Mouse (Mus musculus): ENCODE measurements around the gene Csf2. TPM values are rescaled to one million over a fixed set of nuclear protein-coding genes. Genes with fewer than 3 reads are reported as not detected.
A peak's percentile ranks its signal among the peaks of the same experiment; 100 is the strongest.
"Not testable (repeated sequence)": the region's sequence is repeated elsewhere in the genome, so short reads cannot be mapped to it uniquely, and the experiment has no call there.

Gene Csf2
- total RNA-seq (2021): not detected

DNA sequence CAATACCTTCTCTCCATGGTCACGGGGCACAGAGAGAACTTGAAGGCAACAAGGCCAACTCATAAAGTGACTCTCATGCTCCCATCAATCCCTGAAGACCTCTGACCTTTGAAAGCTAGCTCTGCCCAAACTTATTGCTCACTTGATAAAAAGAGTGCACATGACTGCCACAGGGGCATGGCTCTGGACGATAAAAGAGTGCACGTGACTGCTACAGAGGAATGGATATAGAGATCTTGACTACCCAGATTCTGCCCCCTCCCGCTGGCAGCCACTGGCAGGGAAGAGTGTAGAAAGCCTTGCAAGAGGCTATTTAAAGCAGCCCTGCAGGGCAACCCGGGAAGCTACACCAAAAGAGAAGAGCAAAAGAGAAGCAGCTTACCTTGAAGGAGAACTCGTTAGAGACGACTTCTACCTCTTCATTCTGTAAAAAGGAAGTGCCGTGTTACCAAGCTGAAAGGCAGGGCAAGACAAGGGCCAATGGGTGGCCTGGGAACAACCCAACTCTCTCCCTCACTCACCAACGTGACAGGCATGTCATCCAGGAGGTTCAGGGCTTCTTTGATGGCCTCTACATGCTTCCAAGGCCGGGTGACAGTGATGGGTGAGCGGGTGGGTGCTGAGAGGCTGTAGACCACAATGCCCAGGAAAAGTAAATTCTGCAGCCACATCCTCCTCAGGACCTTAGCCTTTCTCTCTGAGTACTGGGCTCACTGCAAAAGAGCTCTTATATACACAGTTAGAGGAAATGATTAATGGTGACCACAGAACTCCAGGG is at the start of gene Csf2:
Gene Csf2 (minus strand): TSS at position 728 of the 778 bp plus-strand sequence.
- no peak for DNase-seq (ENCODE audit: low spot score)
- intact Hi-C loops (cut with DNase I): no loop called here

DNA sequence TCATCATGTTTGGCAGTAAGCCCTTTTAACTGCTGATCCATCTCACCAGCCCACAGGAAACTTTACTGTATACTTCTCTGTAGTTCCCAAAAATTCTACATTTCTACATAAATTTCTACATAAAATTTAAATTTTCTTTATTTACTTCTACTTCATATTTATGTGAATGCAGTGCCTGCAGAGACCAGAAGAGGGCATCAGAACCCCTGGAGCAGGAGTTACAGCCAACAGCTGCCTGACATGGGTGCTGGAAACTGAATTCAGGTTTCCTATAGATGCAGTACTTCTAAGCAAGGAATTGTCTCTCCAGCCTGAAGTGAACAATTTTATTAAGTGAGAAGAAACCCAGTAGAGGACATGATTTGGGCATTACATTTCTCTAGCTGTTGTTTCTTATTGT is 49.3 kb upstream of the Csf2 start:
- intact Hi-C loops (cut with DNase I): no loop called here
- DNase-seq (ENCODE audit: low spot score): no peak

DNA sequence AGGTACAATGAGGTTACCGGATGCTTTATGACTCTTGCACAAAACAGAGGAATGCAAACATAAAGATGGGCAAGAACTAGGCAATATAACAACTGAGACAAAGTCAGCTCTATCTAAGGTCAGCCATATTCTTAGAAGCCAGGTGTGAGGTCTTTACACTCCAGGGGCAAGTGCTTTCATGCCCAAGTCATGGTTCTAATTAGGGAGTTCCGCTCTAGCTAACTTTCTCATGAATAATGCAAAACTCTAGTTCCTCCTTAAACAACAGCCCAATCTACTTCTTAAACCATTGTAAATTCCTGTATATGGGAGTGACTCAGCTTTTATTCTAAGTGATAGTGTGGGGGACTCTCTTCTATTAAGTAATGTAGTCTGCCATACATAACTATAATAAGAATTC is 48.0 kb upstream of the Csf2 start:
- DNase-seq (ENCODE audit: low spot score); intact Hi-C loops (cut with DNase I): not testable (repeated sequence)

DNA sequence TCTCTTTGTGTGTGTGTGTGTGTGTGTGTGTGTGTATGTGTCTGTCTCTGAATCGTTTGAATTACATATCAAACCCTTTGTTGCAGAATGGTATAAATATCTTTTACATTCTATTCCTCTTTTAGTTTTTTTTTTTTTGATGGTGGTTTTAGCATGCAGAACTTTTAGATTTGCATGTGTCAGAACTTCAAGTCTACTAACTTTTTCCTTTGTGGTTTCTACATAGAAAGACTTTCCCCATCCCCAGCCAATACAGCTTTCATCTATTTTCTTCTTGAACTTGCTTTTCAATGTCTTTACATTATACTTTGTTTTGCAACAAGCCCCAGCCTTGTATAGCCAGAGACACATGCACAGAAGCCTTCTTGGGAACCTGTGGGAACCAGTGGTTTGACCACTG is 47.3 kb upstream of the Csf2 start:
- intact Hi-C loops (cut with DNase I): no loop called here
- no peak for DNase-seq (ENCODE audit: low spot score)

DNA sequence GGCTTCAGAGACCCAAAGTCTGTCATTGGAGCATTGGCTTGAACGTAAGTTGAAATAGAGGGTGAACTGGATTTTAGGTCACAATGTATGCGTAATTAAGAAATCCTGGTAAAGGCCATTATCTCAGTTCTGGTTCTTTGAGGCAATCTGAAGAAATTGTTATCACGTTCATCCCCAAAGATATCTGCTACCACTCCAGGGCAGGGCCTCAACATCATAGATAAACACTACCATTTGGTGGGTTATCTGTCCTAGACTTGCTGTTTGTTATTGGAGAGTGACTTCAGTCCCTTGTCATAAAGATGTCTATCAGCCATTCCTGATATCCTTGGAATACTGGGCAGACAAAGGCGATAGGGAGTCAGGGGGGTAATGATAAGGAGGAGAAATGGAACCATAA is 46.5 kb upstream of the Csf2 start:
- intact Hi-C loops (cut with DNase I): no loop called here
- DNase-seq (ENCODE audit: low spot score): no peak

DNA sequence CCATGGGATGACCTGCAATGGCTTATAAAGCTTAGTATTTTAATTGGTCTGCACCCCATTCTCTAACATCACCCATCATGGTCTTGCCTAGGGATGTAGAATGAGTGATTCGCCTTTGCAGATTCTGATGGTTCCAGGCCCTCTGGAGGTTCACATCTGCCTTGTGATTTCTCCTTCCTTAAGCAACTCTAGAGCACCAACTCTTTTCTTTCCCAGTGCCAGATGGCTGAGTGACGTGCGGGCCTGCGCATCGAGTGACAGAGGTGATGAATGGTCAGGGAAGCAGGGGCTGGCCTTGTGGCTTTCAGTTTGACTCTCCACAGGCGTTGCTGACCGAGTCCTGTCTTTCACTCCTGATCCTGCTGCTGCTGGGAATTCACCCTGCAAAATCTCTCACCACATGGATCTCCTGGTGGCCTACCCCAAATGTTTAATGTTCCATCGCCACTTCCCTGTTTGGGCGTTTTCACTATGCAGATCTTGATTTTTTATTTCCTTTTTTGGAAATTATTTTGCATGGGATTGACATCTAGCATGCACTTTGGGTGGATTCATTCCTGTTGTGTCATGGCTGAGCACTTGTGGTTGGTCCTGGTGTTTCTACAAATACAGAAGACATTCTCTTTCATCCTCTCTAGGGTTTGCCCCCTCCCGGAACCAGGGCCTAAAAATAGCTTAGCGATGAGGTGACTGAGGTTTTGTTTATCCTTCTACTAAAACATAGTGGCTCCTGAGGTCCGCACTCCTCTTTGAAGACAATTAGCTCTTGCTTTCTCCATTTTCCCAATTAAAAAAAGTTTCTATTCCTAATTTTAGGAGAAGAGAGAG is 44.7 kb upstream of the Csf2 start:
- no peak for DNase-seq (ENCODE audit: low spot score)
- intact Hi-C loops (cut with DNase I): no loop called here

DNA sequence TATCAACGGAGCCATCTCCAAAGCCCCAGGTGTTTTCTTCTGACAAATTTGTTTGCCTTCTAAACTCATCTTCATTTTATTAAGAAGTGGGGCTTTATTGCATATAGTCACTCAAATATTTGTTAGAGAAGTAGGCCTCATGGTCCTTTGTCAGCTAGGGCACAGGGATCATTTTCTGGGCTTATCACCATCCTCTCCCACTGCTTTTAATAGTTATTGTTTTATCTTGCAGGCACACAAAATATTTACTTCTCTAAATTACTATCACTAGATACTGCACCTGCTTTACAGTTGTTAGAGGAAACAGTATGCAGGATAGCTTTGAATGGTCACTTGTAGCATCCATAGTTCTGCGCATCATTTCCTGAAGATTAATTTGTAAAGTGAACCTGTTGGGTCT is 42.7 kb upstream of the Csf2 start:
- intact Hi-C loops (cut with DNase I): no loop called here
- DNase-seq (ENCODE audit: low spot score): no peak

DNA sequence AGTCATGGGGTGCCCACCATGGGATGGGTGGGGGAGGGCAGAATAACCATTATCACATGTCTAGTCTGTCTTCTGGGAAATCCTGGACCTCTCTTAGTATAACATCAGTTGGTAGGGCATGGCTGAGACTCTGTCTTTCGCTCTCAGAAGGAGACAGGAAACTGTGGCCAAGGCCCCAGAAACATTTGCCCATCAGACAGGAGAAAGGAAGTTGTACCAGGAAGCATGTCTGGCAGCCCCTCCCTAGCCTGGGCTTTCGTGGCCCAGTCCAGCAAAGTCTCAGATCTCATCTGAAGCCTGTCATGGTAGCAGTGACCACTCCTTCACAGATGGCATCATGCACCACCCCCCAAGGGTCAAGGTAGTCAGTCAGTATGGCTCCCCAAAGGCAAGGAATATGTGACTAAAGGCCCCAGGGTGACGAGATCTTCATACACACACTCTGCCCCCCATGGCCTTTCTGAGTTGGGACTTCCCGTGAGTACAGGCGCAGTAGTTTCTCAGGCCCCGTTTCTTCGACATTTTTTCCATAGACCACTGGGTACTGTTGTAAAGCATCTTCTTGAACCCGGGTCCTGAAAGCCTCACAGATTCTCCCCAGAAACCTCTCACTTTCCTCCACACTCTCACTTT is 38.5 kb upstream of the Csf2 start:
- DNase-seq (ENCODE audit: low spot score): no peak
- intact Hi-C loops (cut with DNase I): no loop called here

DNA sequence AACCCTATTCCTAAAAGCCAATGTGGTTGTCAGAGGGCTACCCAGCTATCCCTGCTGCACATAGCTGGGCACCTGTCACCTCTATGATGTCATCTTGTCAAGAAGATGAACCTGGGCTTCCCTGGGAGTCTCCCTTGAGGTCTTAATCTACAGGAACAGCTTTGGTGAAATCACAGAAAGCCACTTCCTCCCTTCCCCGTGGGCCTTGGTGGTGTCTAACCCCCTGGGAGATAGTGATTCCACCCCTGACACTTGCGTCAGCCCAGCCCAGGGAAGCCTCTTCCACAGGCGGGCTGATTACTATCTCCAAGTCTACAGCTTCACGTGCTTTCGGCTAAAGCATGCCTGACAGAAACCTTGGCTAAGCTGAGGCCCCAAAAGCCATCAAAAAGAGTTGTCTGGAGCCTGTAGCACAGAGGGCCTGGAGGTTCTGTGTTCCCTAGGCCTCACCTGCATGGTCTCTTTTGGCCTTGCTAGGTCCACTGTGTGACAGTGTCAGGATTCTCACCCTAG is 22.0 kb upstream of the Csf2 start:
- intact Hi-C loops (cut with DNase I): no loop called here
- no peak for DNase-seq (ENCODE audit: low spot score)

DNA sequence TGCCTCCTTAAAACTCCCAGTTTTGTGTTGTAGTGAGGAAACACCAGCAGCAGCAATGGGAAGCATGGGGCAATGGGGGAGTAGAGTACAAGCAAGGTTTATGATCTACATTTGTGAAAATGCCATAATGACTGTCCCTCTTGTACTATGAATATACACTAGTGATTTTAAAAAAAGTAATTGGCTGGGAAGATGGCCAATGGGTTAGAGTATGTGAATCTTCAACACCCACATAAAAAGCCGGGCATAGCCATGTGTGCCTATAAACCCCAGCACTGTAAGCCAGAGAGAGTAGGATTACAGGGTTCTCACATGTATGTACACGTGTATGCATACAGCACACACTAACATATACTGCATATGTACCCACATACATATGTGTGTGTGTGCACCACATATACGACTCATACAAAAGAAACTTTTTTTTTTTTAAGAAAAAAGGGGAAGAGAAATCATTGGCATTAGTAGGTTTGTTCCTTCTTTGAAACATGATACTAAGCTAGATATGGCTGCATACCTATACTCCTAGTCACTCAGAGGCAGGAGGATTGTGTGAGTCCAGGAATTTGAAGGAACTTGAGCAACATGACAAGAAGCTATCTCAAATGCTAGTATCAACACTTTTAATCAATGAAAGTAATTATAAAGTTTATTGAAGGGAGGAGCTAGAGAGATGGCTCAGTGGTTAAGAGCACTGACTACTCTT is 19.9 kb upstream of the Csf2 start:
- intact Hi-C loops (cut with DNase I): no loop called here
- no peak for DNase-seq (ENCODE audit: low spot score)

DNA sequence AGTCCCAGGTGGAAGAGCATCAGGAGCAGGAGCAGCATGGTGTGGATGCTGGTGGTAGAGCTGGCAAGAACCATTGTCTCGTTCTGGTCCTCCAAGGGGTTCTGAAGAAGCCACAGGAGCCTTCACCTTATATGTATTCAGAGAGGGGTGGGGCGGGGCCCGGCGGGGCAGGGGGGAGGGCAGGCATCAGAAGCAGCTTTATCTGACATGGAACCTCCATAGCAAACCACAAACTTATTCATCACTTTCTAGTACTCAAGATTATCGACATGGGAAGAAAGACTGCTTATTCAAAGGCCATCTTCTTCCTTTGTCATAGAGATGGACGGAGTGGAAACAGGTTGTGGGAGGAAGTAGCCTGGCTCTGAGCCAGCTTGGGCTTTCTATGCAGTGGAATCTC is 17.7 kb upstream of the Csf2 start, which contains the start of gene Il3:
Gene Il3 (minus strand): TSS at position 101 of the 400 bp plus-strand sequence.
- no peak for DNase-seq (ENCODE audit: low spot score)
- intact Hi-C loops (cut with DNase I): no loop called here

DNA sequence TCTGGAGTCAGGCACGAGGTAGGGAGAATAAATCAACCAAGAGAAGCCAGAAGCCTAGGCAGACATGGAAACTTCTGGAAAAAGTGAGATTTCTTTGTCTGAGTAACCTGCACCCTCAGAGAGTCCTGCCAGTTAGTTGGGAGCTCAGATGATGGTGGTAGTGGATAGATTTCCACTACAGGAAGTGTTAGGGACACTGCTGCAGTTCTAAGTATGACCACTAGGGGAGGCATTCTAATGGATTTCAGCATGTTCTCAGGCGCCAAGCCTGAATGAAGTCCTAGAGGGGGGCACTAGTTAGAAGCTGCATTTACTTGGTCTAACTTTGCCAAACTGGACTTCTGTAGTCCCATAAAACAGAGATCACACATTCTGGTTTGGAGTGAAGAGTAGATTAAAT is 15.1 kb upstream of the Csf2 start:
- intact Hi-C loops (cut with DNase I): loop anchor here (2.0 kb wide), 1 partner anchor 270 kb away; no protein-coding TSS in a partner anchor
- DNase-seq (ENCODE audit: low spot score): no peak

DNA sequence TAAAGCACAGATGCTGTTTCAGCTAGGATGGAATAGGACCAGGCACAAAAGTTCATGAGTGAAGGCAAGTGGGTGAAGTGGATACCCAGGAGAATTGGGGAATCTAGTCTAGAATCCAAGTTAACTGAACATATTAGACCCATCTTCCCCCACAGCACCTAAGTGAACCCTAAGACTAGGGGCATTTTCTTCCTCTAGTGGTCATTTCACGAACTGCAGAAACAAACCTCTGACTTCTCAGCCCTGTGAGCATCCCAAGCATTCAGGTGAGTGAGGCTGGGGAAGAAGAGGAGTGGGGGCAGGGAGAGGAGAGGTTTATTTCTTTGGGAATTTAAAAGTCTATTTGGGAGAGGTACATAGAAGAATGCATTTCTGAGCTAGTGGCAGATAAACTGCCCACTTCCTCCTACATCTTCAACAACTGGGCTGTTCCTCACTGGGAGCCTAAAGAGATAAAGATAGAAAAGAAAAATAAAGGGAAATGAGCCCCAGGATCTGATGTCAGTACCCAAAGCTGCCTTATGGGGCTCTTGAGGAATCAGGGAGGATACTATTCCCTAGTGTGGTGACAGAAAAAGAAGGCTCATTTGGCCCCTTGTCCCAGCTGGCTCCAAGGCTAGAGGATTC is 14.1 kb upstream of the Csf2 start:
- no peak for DNase-seq (ENCODE audit: low spot score)
- intact Hi-C loops (cut with DNase I): loop anchor here (2.0 kb wide), 1 partner anchor 271 kb away; no protein-coding TSS in a partner anchor

DNA sequence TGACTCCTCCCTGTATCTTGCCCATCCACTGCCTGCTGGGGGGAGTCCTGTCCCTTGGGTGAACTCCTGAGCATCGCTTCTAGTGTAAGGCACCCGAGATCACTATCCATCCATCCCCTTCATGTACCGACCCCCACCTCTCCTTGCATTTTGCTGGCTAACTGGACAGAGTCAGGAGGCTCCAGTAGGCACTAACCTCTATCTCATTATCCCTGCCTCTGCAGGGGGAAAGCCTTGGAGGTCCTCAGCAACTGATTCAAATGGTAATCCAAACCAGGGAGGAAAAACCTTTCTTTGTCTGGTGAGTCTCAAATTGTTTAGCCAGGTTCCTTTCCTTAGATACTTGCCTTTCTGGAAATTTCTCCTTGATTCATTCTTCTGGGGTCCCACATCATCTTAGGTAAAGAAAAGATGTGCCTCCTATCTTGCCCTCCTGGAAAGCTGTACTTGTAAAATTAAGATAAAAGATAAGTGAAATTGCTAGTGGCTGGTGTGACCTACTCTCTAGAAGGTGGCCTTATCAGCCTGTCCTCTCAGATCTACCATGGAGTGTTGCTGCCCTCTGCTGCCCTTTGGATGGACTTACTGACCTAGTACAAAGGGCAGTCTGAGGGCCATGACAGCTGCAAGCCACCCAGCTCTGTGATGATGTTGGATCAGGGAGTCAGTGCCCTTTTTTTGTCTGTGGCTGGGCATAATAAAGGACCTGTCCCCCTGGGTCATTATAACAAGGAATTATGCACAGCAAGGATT is 7.3 kb upstream of the Csf2 start:
- intact Hi-C loops (cut with DNase I): loop anchor here (2.0 to 5.0 kb wide), 4 partner anchors 164 to 519 kb away; no protein-coding TSS in a partner anchor
- peak; percentile 52 for DNase-seq (ENCODE audit: low spot score)

DNA sequence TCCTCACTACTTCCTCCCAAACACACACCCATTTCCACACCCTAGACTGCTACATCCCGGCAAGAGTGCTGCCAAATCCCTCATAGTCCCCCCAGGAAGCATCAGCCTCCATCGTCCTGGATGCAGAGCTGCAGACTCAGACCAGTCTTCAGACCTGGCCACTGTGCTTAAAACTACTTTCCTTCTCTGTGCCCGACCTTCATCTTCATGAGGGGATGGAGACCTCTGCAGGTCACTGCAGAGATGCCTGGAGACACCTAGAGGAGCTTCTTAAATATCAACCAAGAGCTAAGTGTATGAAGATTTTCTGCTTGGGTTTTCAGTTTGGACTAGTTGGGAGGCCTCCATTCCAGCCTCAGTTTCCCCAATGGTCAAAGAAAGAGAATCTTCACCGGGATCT is 4.6 kb upstream of the Csf2 start:
- DNase-seq (ENCODE audit: low spot score): no peak
- intact Hi-C loops (cut with DNase I): loop anchor here (1.0 to 2.0 kb wide), 2 partner anchors 109 to 331 kb away; no protein-coding TSS in a partner anchor

DNA sequence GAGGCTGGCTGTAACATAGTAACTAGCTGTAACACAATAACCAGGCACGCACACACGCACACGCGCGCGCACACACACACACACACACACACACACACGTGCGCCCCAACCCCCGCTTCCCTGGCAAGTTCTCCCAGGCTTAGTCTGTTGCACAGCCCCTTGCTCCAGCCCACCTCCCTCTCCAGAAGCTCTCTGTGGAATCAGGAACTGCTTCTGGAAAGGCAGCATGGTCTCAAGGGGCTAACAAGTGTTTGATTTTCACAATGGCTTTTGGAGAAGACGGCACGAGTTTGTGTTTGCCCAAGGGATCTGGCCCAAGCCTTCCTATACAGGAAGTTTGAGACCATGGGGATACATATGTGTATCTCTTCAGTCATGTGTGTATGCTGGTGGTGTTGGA is 1.1 kb upstream of the Csf2 start:
- DNase-seq (ENCODE audit: low spot score): no peak
- intact Hi-C loops (cut with DNase I): no loop called here

DNA sequence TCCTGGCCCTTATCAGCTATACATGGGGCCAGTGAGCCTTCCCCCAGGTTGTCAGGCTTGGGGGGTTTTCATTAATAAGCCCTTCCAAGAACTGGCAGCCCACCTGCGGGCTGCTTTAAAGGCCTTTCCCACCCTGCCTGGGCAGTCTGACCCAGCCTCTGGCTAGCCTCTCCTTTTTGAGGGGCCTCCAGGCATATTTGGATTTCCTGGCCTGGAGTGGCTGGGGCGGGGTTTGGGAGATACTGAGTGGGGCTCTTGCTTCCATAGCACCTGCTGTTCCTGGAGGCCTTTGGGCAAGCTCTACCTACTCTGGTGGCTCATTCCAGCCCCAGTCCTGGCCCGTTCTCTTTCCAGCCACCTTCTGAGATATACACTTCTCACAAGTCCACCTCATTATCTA is 281 bp upstream of the Csf2 start:
- intact Hi-C loops (cut with DNase I): no loop called here
- DNase-seq (ENCODE audit: low spot score): no peak

DNA sequence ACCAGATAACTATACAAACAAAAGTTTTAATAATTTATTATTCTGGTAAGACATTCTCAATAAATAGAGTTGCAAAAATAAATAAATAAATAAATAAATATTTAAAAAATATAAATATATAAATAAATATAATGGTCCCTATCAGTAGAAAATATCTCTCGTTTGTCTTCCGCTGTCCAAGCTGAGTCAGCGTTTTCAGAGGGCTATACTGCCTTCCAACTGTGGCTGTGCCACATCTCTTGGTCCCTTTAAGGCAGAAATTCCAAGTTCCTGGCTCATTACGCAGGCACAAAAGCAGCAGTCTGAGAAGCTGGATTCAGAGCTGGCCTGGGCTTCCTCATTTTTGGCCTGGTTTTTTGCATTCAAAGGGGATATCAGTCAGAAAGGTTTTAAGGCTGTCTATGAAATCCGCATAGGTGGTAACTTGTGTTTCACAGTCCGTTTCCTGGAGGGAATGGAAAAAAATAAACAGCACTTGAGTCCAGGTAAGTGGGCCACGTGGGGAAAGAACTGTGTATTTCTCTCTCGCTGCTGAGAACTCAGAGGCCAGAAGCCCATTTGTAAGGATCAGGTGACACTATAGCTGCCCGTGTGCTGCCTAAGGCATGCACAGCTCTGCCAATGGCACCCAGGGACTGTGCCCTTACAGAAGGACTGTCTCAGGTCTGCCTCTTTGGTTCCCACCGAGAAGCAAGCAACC is 2.1 kb downstream of the Csf2 start:
- DNase-seq (ENCODE audit: low spot score): no peak
- intact Hi-C loops (cut with DNase I): no loop called here

All from heart, postnatal 25 days (tissue).